Mouse (Mus musculus) ES-E14 (cell line): ENCODE measurements around the gene Cpne4.

ENCODE experiments used
- CHD2 ChIP-seq: IDR thresholded peaks from 2 replicates; pipeline ENCODE4 v1.6.1; 2014; ENCODE audit warnings: mild to moderate bottlenecking, low read depth, low read length, inconsistent platforms
- HCFC1 ChIP-seq: IDR thresholded peaks from 2 replicates; pipeline ENCODE4 v1.6.1; 2012; ENCODE audit warnings: low read length, inconsistent platforms, borderline replicate concordance; ENCODE audit not compliant: insufficient read depth
- MAFK ChIP-seq: IDR thresholded peaks from 2 replicates; pipeline ENCODE4 v1.6.1; 2014; ENCODE audit warnings: mild to moderate bottlenecking, low read depth, low read length, inconsistent platforms; ENCODE audit not compliant: insufficient read depth
- ZC3H11A ChIP-seq: IDR thresholded peaks from 2 replicates; pipeline ENCODE4 v1.6.1; 2012; ENCODE audit warnings: low read depth, mild to moderate bottlenecking, inconsistent platforms, low read length, borderline replicate concordance
- ZNF384 ChIP-seq: IDR thresholded peaks from 2 replicates; pipeline ENCODE4 v1.6.1; 2012; ENCODE audit warnings: low read depth, low read length, inconsistent platforms

- TF ChIP-seq MAFK, result no peak
- TF ChIP-seq HCFC1, result no peak
- no peak for TF ChIP-seq ZC3H11A
- TF ChIP-seq CHD2, result no peak
- no peak for TF ChIP-seq ZNF384
Measured at GRCm38 (mm10) chr9:105033641-105034040, 486.6 kb downstream of the Cpne4 start.
